Mouse (Mus musculus): ENCODE data around the gene Olfr513. TPM values are rescaled to one million over a fixed set of nuclear protein-coding genes. Genes with fewer than 3 reads are reported as not detected.

The Olfr513 gene
- 0.17 TPM in 1 of 2 replicates, not detected in the other for polyA plus RNA-seq (2015; fragmentation: Nextera tagmentation; extraction: Ambion mirVana)

GRCm38 (mm10) chr7:108750673-108751072 lies at the start of gene Olfr513:
Olfr513 (plus strand) TSS chr7:108750973.
- H3K9ac ChIP-seq = no peak within 1 kb of the TSS
- ATAC-seq (ENCODE audit: insufficient number of reproducible peaks, low FRiP score, low TSS enrichment, low read depth) = no peak
- no peaks in the 10 kb centered on the region for H3K4me1 ChIP-seq
- H3K4me2 ChIP-seq (replicated peaks) = no peak within 1 kb of the TSS
- no peaks in the 10 kb centered on the region for H3K36me3 ChIP-seq
- H3K9me3 ChIP-seq (replicated peaks) = no peaks in the 10 kb centered on the region
- H3K27ac ChIP-seq (replicated peaks) = no peak within 1 kb of the TSS
- no peaks in the 10 kb centered on the region for H3K27me3 ChIP-seq
- 52% methylated on average over 1 of the region's 1 CpGs for WGBS
- H3K4me3 ChIP-seq (replicated peaks) = no peak within 1 kb of the TSS

- H3K9ac ChIP-seq = no peak within 1 kb of the TSS
Measured at GRCm38 (mm10) chr7:108713020-108713419, 37.8 kb upstream of the Olfr513 start, which contains the start of gene Olfr512. Olfr512 (plus strand) TSS chr7:108713320.

GRCm38 (mm10) chr7:108760411-108760810 lies 9.6 kb downstream of the Olfr513 start:
- ATAC-seq (ENCODE audit: insufficient number of reproducible peaks, low FRiP score, low TSS enrichment, low read depth) = no peak
- H3K27ac ChIP-seq (replicated peaks) = no peak overlapping the region
- WGBS = 30% methylated on average over 3 of the region's 3 CpGs

More at GRCm38 (mm10) chr7:108713020-108713419, 37.8 kb upstream of the Olfr513 start, which contains the start of gene Olfr512:
- H3K9me3 ChIP-seq (replicated peaks) = no peaks in the 10 kb centered on the region
- no peak within 1 kb of the TSS for H3K4me3 ChIP-seq (replicated peaks)
- H3K36me3 ChIP-seq = no peaks in the 10 kb centered on the region
- H3K27ac ChIP-seq (replicated peaks) = no peak within 1 kb of the TSS
- no peak for ATAC-seq (ENCODE audit: insufficient number of reproducible peaks, low FRiP score, low TSS enrichment, low read depth)
- no peak within 1 kb of the TSS for H3K4me2 ChIP-seq (replicated peaks)
- no peaks in the 10 kb centered on the region for H3K4me1 ChIP-seq
- H3K27me3 ChIP-seq = no peaks in the 10 kb centered on the region

GRCm38 (mm10) chr7:108797205-108797933 lies 46.6 kb downstream of the Olfr513 start:
- ATAC-seq (ENCODE audit: insufficient number of reproducible peaks, low FRiP score, low TSS enrichment, low read depth) = peak; percentile 75
- H3K36me3 ChIP-seq = no peaks in the 10 kb centered on the region
- no peak overlapping the region for H3K9ac ChIP-seq
- H3K4me1 ChIP-seq = no peaks in the 10 kb centered on the region
- no peaks in the 10 kb centered on the region for H3K9me3 ChIP-seq (replicated peaks)
- 10% methylated on average over 1 of the region's 1 CpGs for WGBS
- no peak overlapping the region for H3K27ac ChIP-seq (replicated peaks)
- H3K4me2 ChIP-seq (replicated peaks) = no peak overlapping the region
- H3K27me3 ChIP-seq = no peaks in the 10 kb centered on the region
- no peak overlapping the region for H3K4me3 ChIP-seq (replicated peaks)

More at GRCm38 (mm10) chr7:108760411-108760810, 9.6 kb downstream of the Olfr513 start:
- Histone ChIP-seq H3K27me3 (no peaks in the 10 kb centered on the region), H3K4me2 (replicated peaks) (no peak overlapping the region), H3K4me1 (no peaks in the 10 kb centered on the region), H3K36me3 (no peaks in the 10 kb centered on the region), H3K9me3 (replicated peaks) (no peaks in the 10 kb centered on the region), H3K9ac (no peak overlapping the region), H3K4me3 (replicated peaks) (no peak overlapping the region)

Other genes starting within 250 kb of the Olfr513 start
- gene Olfr502, start 225.9 kb upstream of the Olfr513 start, polyA plus RNA-seq (2015; fragmentation: Nextera tagmentation; extraction: Ambion mirVana) = not detected in 2 replicates
- not detected in 2 replicates for gene Olfr503, start 206.4 kb upstream of the Olfr513 start, polyA plus RNA-seq (2015; fragmentation: Nextera tagmentation; extraction: Ambion mirVana)
- not detected in 2 replicates for gene Olfr504, start 185.2 kb upstream of the Olfr513 start, polyA plus RNA-seq (2015; fragmentation: Nextera tagmentation; extraction: Ambion mirVana)
- 0.08 and 0.19 TPM in 2 replicates for gene Olfr506, start 140.2 kb upstream of the Olfr513 start, polyA plus RNA-seq (2015; fragmentation: Nextera tagmentation; extraction: Ambion mirVana)
- not detected in 2 replicates for gene Olfr507, start 129.2 kb upstream of the Olfr513 start, polyA plus RNA-seq (2015; fragmentation: Nextera tagmentation; extraction: Ambion mirVana)
- gene Olfr508, start 121.0 kb upstream of the Olfr513 start, polyA plus RNA-seq (2015; fragmentation: Nextera tagmentation; extraction: Ambion mirVana) = 0.30 TPM in 1 of 2 replicates, not detected in the other
- gene Olfr509, start 99.1 kb upstream of the Olfr513 start, polyA plus RNA-seq (2015; fragmentation: Nextera tagmentation; extraction: Ambion mirVana) = 0.25 and 0.47 TPM in 2 replicates
- gene Olfr510, start 84.6 kb upstream of the Olfr513 start, polyA plus RNA-seq (2015; fragmentation: Nextera tagmentation; extraction: Ambion mirVana) = 0.17 TPM in 1 of 2 replicates, not detected in the other
- 0.47 TPM in 1 of 2 replicates, not detected in the other for gene Olfr512, start 37.7 kb upstream of the Olfr513 start, polyA plus RNA-seq (2015; fragmentation: Nextera tagmentation; extraction: Ambion mirVana)
- gene Olfr514, start 75.0 kb downstream of the Olfr513 start, polyA plus RNA-seq (2015; fragmentation: Nextera tagmentation; extraction: Ambion mirVana) = not detected in 2 replicates
- gene Olfr516, start 99.6 kb downstream of the Olfr513 start, polyA plus RNA-seq (2015; fragmentation: Nextera tagmentation; extraction: Ambion mirVana) = 0.14 and 0.23 TPM in 2 replicates
- gene Olfr517, start 121.4 kb downstream of the Olfr513 start, polyA plus RNA-seq (2015; fragmentation: Nextera tagmentation; extraction: Ambion mirVana) = not detected in 2 replicates
- gene Olfr518, start 134.0 kb downstream of the Olfr513 start, polyA plus RNA-seq (2015; fragmentation: Nextera tagmentation; extraction: Ambion mirVana) = 0.05 and 0.12 TPM in 2 replicates
- not detected in 2 replicates for gene Olfr519, start 143.4 kb downstream of the Olfr513 start, polyA plus RNA-seq (2015; fragmentation: Nextera tagmentation; extraction: Ambion mirVana)
- gene Nlrp10, start 179.2 kb downstream of the Olfr513 start, polyA plus RNA-seq (2015; fragmentation: Nextera tagmentation; extraction: Ambion mirVana) = 1.9 and 2.3 TPM in 2 replicates
- gene Eif3f, start 183.4 kb downstream of the Olfr513 start, polyA plus RNA-seq (2015; fragmentation: Nextera tagmentation; extraction: Ambion mirVana) = 97.9 and 102 TPM in 2 replicates
- gene Tub, start 199.4 kb downstream of the Olfr513 start, polyA plus RNA-seq (2015; fragmentation: Nextera tagmentation; extraction: Ambion mirVana) = 4.1 and 4.2 TPM in 2 replicates

Data from embryonic facial prominence, embryonic 15.5 days (tissue).